ENCODE assay signal across 25 mouse cellular contexts in the genomic region with DNA sequence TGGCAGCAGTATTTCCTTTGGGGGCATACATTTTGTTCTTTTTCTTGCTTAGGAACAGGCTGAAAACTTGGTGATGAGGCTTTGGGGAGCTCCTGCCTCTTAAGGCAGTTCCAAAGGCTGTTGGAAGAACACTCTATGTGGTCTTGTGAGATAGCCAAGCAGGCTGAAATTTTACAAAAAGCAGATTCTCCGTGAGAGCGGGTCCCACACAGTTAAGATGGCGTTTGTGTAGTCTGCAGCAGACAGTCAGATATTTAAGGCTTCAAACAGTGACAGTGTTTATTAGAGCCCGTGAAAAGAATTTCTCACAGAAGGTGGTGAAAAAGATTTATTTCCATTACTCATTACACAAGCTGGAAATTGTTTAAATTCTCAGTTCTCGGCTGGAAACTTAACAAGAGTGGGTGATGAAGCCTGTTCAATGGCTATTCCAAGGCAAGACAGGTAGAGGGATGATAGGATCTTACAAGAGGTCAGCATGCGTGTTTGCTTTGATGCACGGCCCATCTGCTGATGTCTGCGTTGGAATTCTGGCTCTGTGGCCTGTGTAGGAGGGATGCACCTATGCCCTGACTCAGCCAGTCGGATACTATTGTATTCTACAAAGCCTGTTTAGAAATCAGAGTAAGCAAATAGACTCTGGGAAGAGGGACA.
DNase-seq lines count a peak whose midpoint lies in the region; ATAC-seq lines count a peak whose summit lies in the region.
"Had no signal": no experiment of that assay in that cellular context is flagged by ENCODE, and none has a peak within 500 bp of the region (broad histone marks: within the 10 kb centered on the region; RNA-seq: fewer than 3 reads in every experiment).

No protein-coding gene starts in this region.

- WGBS in kidney, embryonic 15.5 days = 54% methylated on average over 9 of the region's 9 CpGs
- 32% methylated on average over 9 of the region's 9 CpGs for WGBS in stomach, embryonic 16.5 days
- 80% methylated on average over 9 of the region's 9 CpGs for WGBS in hindbrain, embryonic 13.5 days

- peaks cover 10% of the 10 kb centered on the region; the same call in 1 of the 2 replicates for H3K4me1 ChIP-seq in kidney, embryonic 15.5 days
- H3K4me1 ChIP-seq in stomach, embryonic 16.5 days (ENCODE audit: control insufficient read depth, insufficient read depth, low read length) = peaks cover 18% of the 10 kb centered on the region
- H3K4me1 ChIP-seq in hindbrain, embryonic 13.5 days (replicated peaks) = no peaks in the 10 kb centered on the region
- H3K4me1 ChIP-seq: heart, embryonic 15.5 days; limb, embryonic 12.5 days had no signal

- H3K4me2 ChIP-seq in kidney, embryonic 15.5 days = no peak overlapping the region
- H3K4me2 ChIP-seq in stomach, embryonic 16.5 days (ENCODE audit: low read depth, low read length) = no peak overlapping the region
- H3K4me2 ChIP-seq in hindbrain, embryonic 13.5 days = no peak overlapping the region
- H3K4me2 ChIP-seq: embryonic facial prominence, embryonic 15.5 days; heart, embryonic 15.5 days; hindbrain, embryonic 14.5 days; limb, embryonic 12.5 days; midbrain, embryonic 11.5 days had no signal

- no peaks in the 10 kb centered on the region for H3K9me3 ChIP-seq in kidney, embryonic 15.5 days (replicated peaks)
- no peaks in the 10 kb centered on the region for H3K9me3 ChIP-seq in stomach, embryonic 16.5 days (replicated peaks; ENCODE audit: control insufficient read depth, low read length)
- H3K9me3 ChIP-seq in hindbrain, embryonic 13.5 days = no peaks in the 10 kb centered on the region
- H3K9me3 ChIP-seq: embryonic facial prominence, embryonic 15.5 days; G1E; heart, embryonic 15.5 days; limb, embryonic 12.5 days had no signal

- 0 out of 2 replicates have a peak overlapping the region, but pooled peaks have one; percentile 63 for H3K27ac ChIP-seq in kidney, embryonic 15.5 days
- peak overlapping the region; percentile 78 for H3K27ac ChIP-seq in stomach, embryonic 16.5 days (ENCODE audit: low read length)
- no peak overlapping the region for H3K27ac ChIP-seq in hindbrain, embryonic 13.5 days
- H3K27ac ChIP-seq: embryonic facial prominence, embryonic 15.5 days; heart, embryonic 15.5 days; hindbrain, embryonic 14.5 days; kidney, postnatal 0 days; limb, embryonic 12.5 days; liver, embryonic 14.5 days had no signal

- no peak for DNase-seq in kidney, postnatal 10 days
- DNase-seq in NIH3T3 (ENCODE audit: low read depth) = peak; percentile 27
- peak; percentile 45 for DNase-seq in fibroblast of lung, adult 2 months (ENCODE audit: low read depth)
- no peak for DNase-seq in embryo, embryonic 10 days (ENCODE audit: low spot score)
- DNase-seq: adrenal gland, adult 8-10 months; B cell, adult 2 months; cerebellum, adult 18-20 months; cerebellum, postnatal 25 days; embryo, embryonic 11 days; gastrocnemius, postnatal 36 days; heart, postnatal 36 days; kidney, adult 11 months had no signal

- H3K36me3 ChIP-seq in kidney, embryonic 15.5 days = no peaks in the 10 kb centered on the region
- no peaks in the 10 kb centered on the region for H3K36me3 ChIP-seq in stomach, embryonic 16.5 days (ENCODE audit: control insufficient read depth, insufficient read depth, low read length)
- H3K36me3 ChIP-seq in hindbrain, embryonic 13.5 days = no peaks in the 10 kb centered on the region
- H3K36me3 ChIP-seq: embryonic facial prominence, embryonic 15.5 days; G1E; heart, embryonic 15.5 days; limb, embryonic 12.5 days had no signal

- H3K27me3 ChIP-seq in kidney, embryonic 15.5 days = no peaks in the 10 kb centered on the region
- no peaks in the 10 kb centered on the region for H3K27me3 ChIP-seq in stomach, embryonic 16.5 days (ENCODE audit: control insufficient read depth, insufficient read depth, low read length)
- no peaks in the 10 kb centered on the region for H3K27me3 ChIP-seq in hindbrain, embryonic 13.5 days
- H3K27me3 ChIP-seq: CH12.LX; embryonic facial prominence, embryonic 15.5 days; heart, embryonic 15.5 days; limb, embryonic 12.5 days had no signal

- no peak overlapping the region for H3K4me3 ChIP-seq in kidney, embryonic 15.5 days (replicated peaks)
- H3K4me3 ChIP-seq in stomach, embryonic 16.5 days (replicated peaks; ENCODE audit: low read length) = no peak overlapping the region
- no peak overlapping the region for H3K4me3 ChIP-seq in hindbrain, embryonic 13.5 days
- H3K4me3 ChIP-seq: embryonic facial prominence, embryonic 15.5 days; heart, embryonic 15.5 days; limb, embryonic 12.5 days had no signal

- no peak for ATAC-seq in kidney, embryonic 15.5 days (replicated peaks; ENCODE audit: low FRiP score)
- ATAC-seq in stomach, embryonic 16.5 days (ENCODE audit: insufficient read depth, low FRiP score) = peak; percentile 68
- no peak for ATAC-seq in hindbrain, embryonic 13.5 days (ENCODE audit: low FRiP score)
- ATAC-seq: activated CD4-positive, CD25-positive, alpha-beta regulatory T cell, adult 4 months had no signal

- H3K9ac ChIP-seq in kidney, embryonic 15.5 days = no peak overlapping the region
- no peak overlapping the region for H3K9ac ChIP-seq in stomach, embryonic 16.5 days (ENCODE audit: low read length)
- H3K9ac ChIP-seq in hindbrain, embryonic 13.5 days = no peak overlapping the region
- H3K9ac ChIP-seq: embryonic facial prominence, embryonic 15.5 days; heart, embryonic 15.5 days; hindbrain, embryonic 14.5 days; limb, embryonic 12.5 days; liver, embryonic 14.5 days had no signal

Comparison
In these comparisons a context has a peak if more than half of its experiments do, and no peak if none do; other contexts are left out.
1. DNase-seq: peak in NIH3T3 (single experiment) and fibroblast of lung, adult 2 months (single experiment); none in kidney, postnatal 10 days (single experiment) and embryo, embryonic 10 days (single experiment).